Mouse (Mus musculus) bone marrow, adult 2 months (tissue): Measurements from ENCODE around the gene Gm10337.

Source experiments
- CTCF ChIP-seq: fragments of 200-500 bp; IDR thresholded peaks from 2 replicates; pipeline ENCODE4 v1.5.1; 2011; ENCODE audit warnings: low read length, control low read depth; ENCODE audit not compliant: control insufficient read depth, insufficient read depth
- POLR2A ChIP-seq: fragments of 200-500 bp; IDR thresholded peaks from 2 replicates; pipeline ENCODE4 v1.6.1; 2011; ENCODE audit warnings: low read depth, mild to moderate bottlenecking, control low read depth, low read length, borderline replicate concordance; ENCODE audit not compliant: control insufficient read depth

DNA sequence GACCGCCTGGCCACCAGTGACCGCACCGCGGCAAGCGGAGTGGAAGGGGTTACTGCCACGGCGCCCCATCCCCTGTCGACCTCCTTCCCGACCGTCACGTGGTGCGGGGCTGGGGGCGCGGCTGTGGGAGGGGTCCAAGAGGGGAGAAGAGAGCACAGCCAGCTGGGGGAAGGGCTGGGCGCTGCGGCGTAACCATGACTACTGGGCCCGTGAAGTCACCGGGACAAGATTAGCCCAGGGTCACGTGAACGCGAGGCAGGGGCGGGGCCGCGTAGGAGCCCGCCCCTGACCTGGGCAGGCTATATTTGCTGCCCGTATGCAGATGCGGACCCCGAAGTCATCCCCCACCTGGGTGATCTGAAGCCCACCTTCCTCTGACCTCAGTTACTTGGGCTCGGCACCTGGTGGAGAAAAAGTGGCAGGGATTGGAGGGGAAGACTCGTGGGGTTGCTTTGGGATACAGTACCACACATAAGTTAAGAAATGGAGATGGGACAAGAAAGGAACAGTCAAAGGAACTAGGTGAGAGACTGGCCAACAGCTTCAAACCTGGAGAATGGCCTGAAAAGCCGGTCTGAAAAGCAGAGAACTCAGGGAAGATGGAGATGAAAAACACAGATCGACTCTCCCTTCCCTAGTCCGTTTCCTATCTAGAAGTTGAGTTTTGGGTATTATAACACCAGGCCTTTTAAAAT is 7.2 kb downstream of the Gm10337 start:
- TF ChIP-seq CTCF (no peak), POLR2A (no peak)
